Mouse (Mus musculus): ENCODE measurements around the gene Mtmr11. TPM values are rescaled to one million over a fixed set of nuclear protein-coding genes. Genes with fewer than 3 reads are reported as not detected.
"Not testable (repeated sequence)": the region's sequence is repeated elsewhere in the genome, so short reads cannot be mapped to it uniquely, and the experiment has no call there.

The Mtmr11 gene
- polyA plus RNA-seq, 1 experiment: 10.1 TPM

DNA sequence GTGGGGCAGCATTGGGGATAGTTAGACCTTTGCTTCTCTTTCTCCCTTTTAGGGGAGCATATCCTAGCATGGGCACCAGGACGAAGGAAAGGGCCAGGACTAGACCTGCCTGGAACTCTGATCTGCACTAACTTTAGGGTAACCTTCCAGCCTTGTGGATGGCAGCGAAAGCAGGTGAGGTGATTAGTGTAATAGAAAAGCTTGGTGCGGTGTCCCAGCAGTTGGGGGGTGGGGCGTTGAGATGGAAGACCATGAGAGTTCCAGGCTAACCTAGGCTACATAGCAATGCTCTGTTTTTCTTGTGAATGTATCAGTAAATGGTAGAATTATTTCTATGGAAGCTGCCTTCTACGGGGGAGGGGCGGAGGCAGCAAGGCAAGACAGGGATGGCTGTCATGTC, 1.2 kb downstream of the Mtmr11 start:
- H3K27ac ChIP-seq (ENCODE audit: control insufficient read depth, insufficient read depth, low read depth, low read length, poor library complexity): no peak overlapping the region
- TF ChIP-seq CTCF (IDR thresholded peaks at IDR 0.05; ENCODE audit: control insufficient read depth, insufficient read depth, low read length): no peak
- no peak for TF ChIP-seq POLR2A (IDR thresholded peaks at IDR 0.05; ENCODE audit: borderline replicate concordance, control insufficient read depth, low read depth, low read length)
- H3K4me1 ChIP-seq (ENCODE audit: control insufficient read depth, insufficient read depth, low read length): no peaks in the 10 kb centered on the region; the same call in 1 of the 2 replicates
- H3K4me3 ChIP-seq (replicated peaks; ENCODE audit: control insufficient read depth, low read depth, low read length): no peak overlapping the region
- WGBS: 82% methylated on average over 6 of the region's 6 CpGs

DNA sequence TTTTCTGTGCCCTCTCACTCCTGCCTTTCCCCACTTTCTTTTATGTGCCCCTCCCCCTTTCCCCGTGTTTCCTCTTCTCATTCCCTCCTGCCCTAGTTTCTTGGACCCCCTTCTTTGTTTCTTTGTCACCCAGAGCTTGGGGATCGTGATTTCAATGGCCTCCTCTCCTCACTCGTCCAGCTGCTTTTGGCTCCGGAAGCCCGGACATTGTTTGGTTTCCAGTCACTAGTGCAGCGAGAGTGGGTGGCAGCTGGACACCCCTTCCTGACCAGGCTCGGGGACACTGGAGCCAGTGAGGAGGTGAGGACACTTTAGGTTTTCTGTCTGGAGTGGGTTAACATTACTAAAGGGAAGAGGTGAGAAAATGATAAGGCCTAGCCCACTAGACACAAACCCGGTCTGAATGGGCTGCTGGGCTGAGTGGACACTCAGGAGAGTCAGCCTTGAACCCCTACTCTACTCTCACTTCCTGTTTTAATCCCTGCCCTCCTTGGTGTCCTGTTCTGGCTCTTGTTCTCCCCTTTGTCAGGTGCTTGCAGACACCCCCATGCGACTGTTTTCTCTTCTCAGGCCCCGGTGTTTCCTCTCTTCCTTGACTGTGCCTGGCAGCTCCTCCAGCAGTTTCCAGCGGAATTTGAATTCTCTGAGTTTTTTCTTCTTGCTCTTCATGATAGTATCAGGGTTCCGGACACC, 6.8 kb downstream of the Mtmr11 start:
- H3K27ac ChIP-seq (ENCODE audit: control insufficient read depth, insufficient read depth, low read depth, low read length, poor library complexity): no peak overlapping the region
- H3K4me1 ChIP-seq (ENCODE audit: control insufficient read depth, insufficient read depth, low read length): peaks cover 2% of the 10 kb centered on the region
- no peak overlapping the region for H3K4me3 ChIP-seq (replicated peaks; ENCODE audit: control insufficient read depth, low read depth, low read length)
- TF ChIP-seq CTCF (IDR thresholded peaks at IDR 0.05; ENCODE audit: control insufficient read depth, insufficient read depth, low read length): no peak
- no peak for TF ChIP-seq POLR2A (IDR thresholded peaks at IDR 0.05; ENCODE audit: borderline replicate concordance, control insufficient read depth, low read depth, low read length)
- WGBS: 79% methylated on average over 12 of the region's 12 CpGs

DNA sequence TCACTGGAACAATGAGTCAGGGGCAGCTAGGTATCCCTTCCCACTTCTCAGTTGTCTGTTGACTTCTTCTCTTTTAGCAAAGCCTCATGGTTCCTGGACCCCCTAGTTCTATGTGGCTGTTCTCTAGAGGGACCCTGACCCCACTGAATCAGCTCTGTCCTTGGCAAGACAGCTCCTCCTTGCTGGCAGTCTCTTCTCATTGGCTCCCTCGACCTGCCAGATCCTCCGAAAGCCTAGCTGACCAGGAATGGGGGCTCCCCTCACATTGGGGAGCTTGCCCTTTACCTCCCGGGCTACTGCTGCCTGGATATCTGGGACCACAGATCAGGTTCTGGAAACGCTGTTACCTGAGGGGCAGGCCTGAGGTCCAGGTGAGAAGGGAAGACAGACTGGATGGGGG, 8.5 kb downstream of the Mtmr11 start:
- H3K27ac ChIP-seq (ENCODE audit: control insufficient read depth, insufficient read depth, low read depth, low read length, poor library complexity): no peak overlapping the region

DNA sequence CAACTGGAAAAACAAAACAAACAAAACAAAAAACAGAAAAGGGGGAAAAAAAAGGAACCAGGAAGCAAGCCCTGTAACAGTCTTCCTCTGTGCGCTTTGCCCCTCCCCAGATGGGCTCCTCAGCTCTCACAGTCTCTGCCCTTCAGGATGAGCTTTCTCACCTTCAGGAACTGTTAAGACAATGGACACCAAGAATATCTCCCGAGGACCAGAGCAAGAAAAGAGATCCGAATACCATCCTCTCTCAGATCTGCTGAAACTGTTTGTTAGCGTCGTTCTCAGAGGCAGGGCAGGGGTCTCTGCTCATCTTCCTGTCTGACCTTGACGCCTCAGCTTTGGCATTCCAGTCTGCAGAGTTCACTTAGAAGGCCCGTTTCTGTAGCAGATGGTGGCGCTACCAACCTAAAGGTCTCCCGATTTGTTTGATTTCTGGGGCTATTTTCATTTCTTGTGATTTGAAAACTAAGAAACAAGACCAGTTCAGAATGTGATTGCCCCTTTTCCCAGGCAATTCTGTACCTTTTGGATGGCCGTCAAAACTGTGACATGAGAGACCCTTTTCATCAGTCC, 9.3 kb downstream of the Mtmr11 start:
- Histone ChIP-seq H3K4me1 (ENCODE audit: control insufficient read depth, insufficient read depth, low read length) (peaks cover 2% of the 10 kb centered on the region), H3K27ac (ENCODE audit: control insufficient read depth, insufficient read depth, low read depth, low read length, poor library complexity) (no peak overlapping the region), H3K4me3 (replicated peaks; ENCODE audit: control insufficient read depth, low read depth, low read length) (no peak overlapping the region)
- WGBS: 55% methylated on average over 10 of the region's 10 CpGs
- no peak for TF ChIP-seq CTCF (IDR thresholded peaks at IDR 0.05; ENCODE audit: control insufficient read depth, insufficient read depth, low read length)
- no peak for TF ChIP-seq POLR2A (IDR thresholded peaks at IDR 0.05; ENCODE audit: borderline replicate concordance, control insufficient read depth, low read depth, low read length)

More for the DNA sequence above, 8.5 kb downstream of the Mtmr11 start:
- no peak for TF ChIP-seq POLR2A (IDR thresholded peaks at IDR 0.05; ENCODE audit: borderline replicate concordance, control insufficient read depth, low read depth, low read length)
- TF ChIP-seq CTCF (IDR thresholded peaks at IDR 0.05; ENCODE audit: control insufficient read depth, insufficient read depth, low read length): no peak
- 96% methylated on average over 4 of the region's 4 CpGs for WGBS
- H3K4me1 ChIP-seq (ENCODE audit: control insufficient read depth, insufficient read depth, low read length): peaks cover 2% of the 10 kb centered on the region
- H3K4me3 ChIP-seq (replicated peaks; ENCODE audit: control insufficient read depth, low read depth, low read length): no peak overlapping the region

DNA sequence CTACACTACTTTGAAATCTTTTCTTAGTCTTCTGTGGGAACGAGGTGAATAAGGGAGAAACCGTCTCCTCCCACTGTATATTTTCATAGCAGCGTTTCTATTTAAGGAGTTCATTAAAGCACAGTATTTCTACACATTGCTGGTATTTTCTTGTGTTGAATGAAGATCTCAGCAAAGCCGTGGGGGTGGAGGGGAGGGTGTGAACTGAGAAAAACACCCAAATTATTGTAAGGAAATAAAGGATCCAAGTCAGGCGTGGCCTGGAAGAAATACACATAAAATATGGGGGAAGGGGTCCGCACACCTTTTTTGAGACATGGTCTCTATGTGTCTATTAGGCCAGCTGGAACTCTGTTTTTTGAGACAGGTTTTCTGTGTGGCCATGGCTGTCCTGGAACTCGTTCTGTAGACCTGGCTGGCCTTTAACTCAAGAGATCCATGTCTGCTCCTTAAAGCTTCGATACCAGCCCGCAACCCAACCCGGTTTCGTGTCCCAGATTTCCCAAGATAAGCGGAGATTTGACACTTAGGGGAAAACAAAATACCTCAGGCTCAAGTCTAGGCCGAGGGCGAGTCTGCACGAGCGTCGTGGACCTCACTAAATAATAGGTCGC, 9.9 kb downstream of the Mtmr11 start:
- Histone ChIP-seq H3K4me1 (ENCODE audit: control insufficient read depth, insufficient read depth, low read length) (peaks cover 2% of the 10 kb centered on the region), H3K4me3 (replicated peaks; ENCODE audit: control insufficient read depth, low read depth, low read length) (peak overlapping the region; percentile 80), H3K27ac (ENCODE audit: control insufficient read depth, insufficient read depth, low read depth, low read length, poor library complexity) (peak overlapping the region; percentile 97)
- WGBS: 17% methylated on average over 18 of the region's 18 CpGs
- no peak for TF ChIP-seq POLR2A (IDR thresholded peaks at IDR 0.05; ENCODE audit: borderline replicate concordance, control insufficient read depth, low read depth, low read length)
- TF ChIP-seq CTCF (IDR thresholded peaks at IDR 0.05; ENCODE audit: control insufficient read depth, insufficient read depth, low read length): no peak

DNA sequence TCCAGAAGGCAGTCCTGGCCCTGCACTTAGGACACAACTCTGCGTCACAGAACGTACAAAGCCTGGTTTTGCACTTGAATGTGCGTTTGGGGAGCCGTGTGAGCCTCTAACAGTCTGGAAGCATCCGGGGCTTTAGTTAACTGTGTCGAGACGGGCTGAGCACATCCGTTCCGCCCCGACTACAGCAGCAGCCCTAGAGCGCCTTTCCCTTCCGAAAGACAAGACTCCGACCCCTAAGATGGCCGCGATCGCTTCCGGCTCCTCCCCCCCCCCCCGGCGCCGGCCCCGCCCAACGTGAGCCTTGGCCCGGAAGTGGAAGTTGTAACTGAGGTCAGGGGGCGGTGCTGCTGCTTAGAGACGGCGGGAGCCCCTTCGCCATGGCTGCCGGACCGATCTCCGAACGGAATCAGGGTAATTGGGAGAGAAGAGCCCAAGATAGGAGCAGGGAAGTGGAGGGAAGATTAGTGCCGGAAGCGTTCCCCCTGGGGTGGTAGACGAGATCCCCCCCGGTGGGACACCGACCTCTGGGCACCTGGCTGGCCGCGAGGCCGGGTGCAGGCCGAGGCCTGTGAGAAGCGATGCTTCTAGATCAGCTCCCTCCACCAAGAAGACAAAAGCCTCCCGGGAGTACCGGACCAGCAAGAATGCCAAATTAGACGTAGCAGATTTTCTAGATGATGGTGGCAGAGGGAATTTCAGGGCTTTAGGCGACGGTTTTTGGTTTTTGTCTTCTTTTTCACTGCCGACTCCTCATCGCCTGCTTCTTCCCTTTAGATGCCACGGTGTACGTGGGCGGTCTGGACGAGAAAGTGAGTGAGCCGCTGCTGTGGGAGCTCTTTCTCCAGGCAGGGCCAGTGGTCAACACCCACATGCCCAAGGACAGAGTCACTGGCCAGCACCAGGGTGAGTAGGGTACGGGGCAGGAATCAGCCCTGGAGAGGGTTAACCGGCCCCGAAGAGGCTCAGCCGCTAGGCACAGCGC, 10.7 kb downstream of the Mtmr11 start, which contains the start of gene Sf3b4:
Gene Sf3b4 (plus strand): TSS at position 136 of the 982 bp plus-strand sequence.
- TF ChIP-seq CTCF (IDR thresholded peaks at IDR 0.05; ENCODE audit: control insufficient read depth, insufficient read depth, low read length) (no peak), POLR2A (IDR thresholded peaks at IDR 0.05; ENCODE audit: borderline replicate concordance, control insufficient read depth, low read depth, low read length) (peak; percentile 95; the same call in 1 of the 2 replicates)
- under 1% methylated on average over 58 of the region's 58 CpGs for WGBS
- H3K27ac ChIP-seq (ENCODE audit: control insufficient read depth, insufficient read depth, low read depth, low read length, poor library complexity): peak within 1 kb of the TSS; percentile 97
- H3K4me1 ChIP-seq (ENCODE audit: control insufficient read depth, insufficient read depth, low read length): peaks cover 2% of the 10 kb centered on the region
- peak within 1 kb of the TSS; percentile 80 for H3K4me3 ChIP-seq (replicated peaks; ENCODE audit: control insufficient read depth, low read depth, low read length)

DNA sequence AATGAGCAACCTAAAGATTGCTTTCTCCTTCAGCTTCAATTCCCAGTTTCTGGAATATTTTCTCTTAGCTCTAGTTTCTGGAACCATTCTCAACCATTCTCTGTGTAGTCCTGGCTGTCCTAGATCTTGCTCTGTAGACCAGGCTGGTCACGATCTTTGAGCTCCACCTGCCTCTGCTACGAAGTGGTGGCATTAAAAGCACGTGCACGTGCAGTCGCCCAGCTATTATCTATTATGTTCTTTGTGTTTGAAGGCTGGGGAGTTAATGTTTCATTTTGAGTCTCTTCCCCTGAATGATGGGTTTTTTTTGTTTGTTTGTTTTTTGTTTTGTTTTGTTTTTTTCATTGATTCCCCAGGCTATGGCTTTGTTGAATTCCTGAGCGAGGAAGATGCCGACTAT, 11.4 kb downstream of the Mtmr11 start:
- Histone ChIP-seq H3K27ac (ENCODE audit: control insufficient read depth, insufficient read depth, low read depth, low read length, poor library complexity) (no peak overlapping the region), H3K4me3 (replicated peaks; ENCODE audit: control insufficient read depth, low read depth, low read length) (peak overlapping the region; percentile 69), H3K4me1 (ENCODE audit: control insufficient read depth, insufficient read depth, low read length) (peaks cover 2% of the 10 kb centered on the region)
- no peak for TF ChIP-seq CTCF (IDR thresholded peaks at IDR 0.05; ENCODE audit: control insufficient read depth, insufficient read depth, low read length)
- no peak for TF ChIP-seq POLR2A (IDR thresholded peaks at IDR 0.05; ENCODE audit: borderline replicate concordance, control insufficient read depth, low read depth, low read length)
- 49% methylated on average over 7 of the region's 7 CpGs for WGBS

DNA sequence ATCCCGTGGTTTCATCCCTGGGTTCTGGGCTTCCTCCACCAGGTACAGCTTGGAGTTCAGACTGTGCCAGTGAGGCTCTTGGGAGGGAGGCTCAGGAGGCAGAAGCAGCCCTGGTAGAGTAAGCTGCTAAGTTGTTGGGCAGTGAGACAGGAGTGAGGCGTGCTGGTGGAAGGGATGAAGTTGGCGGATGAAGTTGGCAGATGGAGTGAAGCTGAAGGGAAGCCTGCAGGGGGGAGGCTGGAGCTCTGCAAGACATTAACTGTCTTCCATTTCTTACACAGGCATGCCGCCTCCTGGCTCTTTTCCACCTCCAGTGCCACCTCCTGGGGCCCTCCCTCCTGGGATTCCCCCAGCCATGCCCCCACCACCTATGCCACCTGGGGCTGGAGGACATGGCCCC, 12.2 kb downstream of the Mtmr11 start:
- H3K4me3 ChIP-seq (replicated peaks; ENCODE audit: control insufficient read depth, low read depth, low read length); H3K27ac ChIP-seq (ENCODE audit: control insufficient read depth, insufficient read depth, low read depth, low read length, poor library complexity); H3K4me1 ChIP-seq (ENCODE audit: control insufficient read depth, insufficient read depth, low read length): not testable (repeated sequence)
- 87% methylated on average over 4 of the region's 4 CpGs for WGBS

All from bone marrow, adult 2 months (tissue).